Mouse (Mus musculus) layer of hippocampus, postnatal 10 days (tissue): ENCODE data around the gene Krtap1-5. TPM values are rescaled to one million over a fixed set of nuclear protein-coding genes. Genes with fewer than 3 reads are reported as not detected.
A peak's percentile ranks its signal among the peaks of the same experiment; 100 is the strongest.

Experiments
- DNase-seq, 2 experiments: peaks; one replicate each; pipeline ENCODE4 v3.0.0; 2021; ENCODE audit warnings: low spot score in 2 of 2
- total RNA-seq, 2 experiments: library from RNA; stranded (reverse); gene quantifications; 2 replicates each; pipeline ENCODE4 v1.2.3; 2021

Krtap1-5 gene
- total RNA-seq, 2 experiments from 2014 or later, result not detected

DNA sequence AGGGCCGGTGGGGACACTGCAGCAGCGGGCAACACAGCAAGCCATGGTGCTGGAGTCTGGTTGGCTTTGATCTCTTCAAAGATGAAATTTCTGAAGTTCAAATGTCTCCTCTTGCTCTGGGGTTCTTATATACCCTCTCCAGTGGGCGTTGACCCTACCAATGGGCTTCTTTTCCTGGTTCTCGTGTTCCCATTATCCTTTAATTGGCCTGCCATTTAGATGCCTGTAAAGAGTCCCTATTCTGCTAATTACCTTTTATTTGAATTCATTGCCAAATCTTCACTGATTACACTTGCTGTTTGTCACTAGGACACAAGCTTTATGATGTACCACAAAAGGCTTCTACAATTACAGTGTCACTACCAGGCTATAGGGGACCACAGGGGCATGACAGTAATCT is 30.1 kb downstream of the Krtap1-5 start, which contains the start of gene Krtap3-3:
Gene Krtap3-3 (minus strand): TSS at position 101 of the 400 bp plus-strand sequence.
- DNase-seq, result no peak

DNA sequence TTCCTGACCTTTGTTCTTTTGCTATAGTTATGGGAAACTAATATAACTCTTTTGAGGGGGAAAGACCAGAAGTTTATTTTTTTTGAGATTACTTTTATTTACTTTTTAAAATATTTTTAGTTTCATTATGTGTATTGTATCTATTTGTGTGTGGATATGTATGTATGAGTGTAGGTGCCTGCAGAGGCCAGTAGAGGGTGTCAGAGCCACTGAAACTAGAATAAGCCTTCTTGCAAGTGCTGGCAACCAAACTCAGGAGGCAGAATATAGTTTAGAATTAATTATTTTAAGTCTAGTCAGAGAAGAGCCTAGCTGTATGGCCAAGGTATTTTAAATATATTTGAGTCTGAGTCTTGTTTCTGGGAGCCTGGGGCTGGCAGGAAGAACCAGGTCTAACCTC is 32.9 kb downstream of the Krtap1-5 start:
- no peak for DNase-seq

DNA sequence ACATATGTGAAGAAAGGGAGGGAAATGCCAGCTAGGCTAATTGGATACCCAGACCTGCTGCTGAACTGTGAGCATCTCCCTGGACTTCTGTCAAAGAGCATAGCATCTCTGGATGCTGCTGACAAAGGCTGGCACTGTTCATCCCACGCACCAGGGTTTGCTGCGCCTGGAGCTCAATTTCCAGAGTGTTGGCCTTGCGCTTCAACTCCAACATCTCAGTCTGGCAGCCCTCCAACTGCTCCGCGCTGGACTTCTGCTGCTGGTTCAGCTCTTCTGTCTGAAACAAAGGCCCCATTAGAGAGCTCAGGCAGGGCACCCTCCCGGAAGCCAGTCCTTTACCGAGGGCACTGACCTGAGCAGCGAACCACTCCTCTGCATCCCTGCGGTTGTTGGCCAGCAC is 41.1 kb downstream of the Krtap1-5 start:
- DNase-seq, result peak; percentile 27 to 51

Other genes with a start within 250 kb of the Krtap1-5 start
- gene Krt26, start 243.1 kb downstream of the Krtap1-5 start, total RNA-seq, result under 1 TPM; 0.13 to 0.23 TPM
- not detected for gene Krt27, start 229.9 kb downstream of the Krtap1-5 start, total RNA-seq
- under 1 TPM; 0.30 to 0.33 TPM for gene Krt28, start 206.1 kb downstream of the Krtap1-5 start, total RNA-seq
- 10 to 100 TPM; 14.3 to 14.8 TPM for gene Krt10, start 191.7 kb downstream of the Krtap1-5 start, total RNA-seq
- gene Krt12, start 158.8 kb downstream of the Krtap1-5 start, total RNA-seq, result 1 to 10 TPM; 1.5 to 1.6 TPM
- gene Krt20, start 142.9 kb downstream of the Krtap1-5 start, total RNA-seq, result not detected
- gene Krt23, start 87.9 kb downstream of the Krtap1-5 start, total RNA-seq, result not detected
- not detected for gene Krt39, start 59.7 kb downstream of the Krtap1-5 start, total RNA-seq
- gene Krt40, start 37.9 kb downstream of the Krtap1-5 start, total RNA-seq, result not detected
- not detected for gene Krtap3-3, start 30.2 kb downstream of the Krtap1-5 start, total RNA-seq
- not detected for gene Krtap3-2, start 24.2 kb downstream of the Krtap1-5 start, total RNA-seq
- not detected for gene Gm11939, start 21.6 kb downstream of the Krtap1-5 start, total RNA-seq
- not detected for gene Krtap3-1, start 14.4 kb downstream of the Krtap1-5 start, total RNA-seq
- gene Krtap1-4, start 2.6 kb upstream of the Krtap1-5 start, total RNA-seq, result not detected
- not detected for gene Krtap1-3, start 10.3 kb upstream of the Krtap1-5 start, total RNA-seq
- gene Krtap9-3, start 17.1 kb upstream of the Krtap1-5 start, total RNA-seq, result not detected
- gene Gm11938, start 22.3 kb upstream of the Krtap1-5 start, total RNA-seq, result not detected
- not detected for gene Gm11937, start 29.2 kb upstream of the Krtap1-5 start, total RNA-seq
- not detected for gene Krtap2-4, start 33.8 kb upstream of the Krtap1-5 start, total RNA-seq
- gene Gm11562, start 39.4 kb upstream of the Krtap1-5 start, total RNA-seq, result not detected
- gene Krtap4-1, start 47.2 kb upstream of the Krtap1-5 start, total RNA-seq, result not detected
- gene Krtap4-2, start 54.1 kb upstream of the Krtap1-5 start, total RNA-seq, result not detected
- not detected for gene Krtap4-7, start 63.1 kb upstream of the Krtap1-5 start, total RNA-seq
- not detected for gene Gm11555, start 69.2 kb upstream of the Krtap1-5 start, total RNA-seq
- not detected for gene Gm11563, start 77.9 kb upstream of the Krtap1-5 start, total RNA-seq
- not detected for gene Krtap4-6, start 84.9 kb upstream of the Krtap1-5 start, total RNA-seq
- not detected for gene Gm14190, start 109.7 kb upstream of the Krtap1-5 start, total RNA-seq
- not detected for gene Gm14180, start 153.3 kb upstream of the Krtap1-5 start, total RNA-seq
- not detected for gene Gm11595, start 191.9 kb upstream of the Krtap1-5 start, total RNA-seq
- not detected for gene Krtap4-8, start 199.7 kb upstream of the Krtap1-5 start, total RNA-seq
- gene Krtap4-9, start 204.2 kb upstream of the Krtap1-5 start, total RNA-seq, result not detected
- not detected for gene Gm11596, start 212.5 kb upstream of the Krtap1-5 start, total RNA-seq
- not detected for gene Gm11569, start 217.9 kb upstream of the Krtap1-5 start, total RNA-seq
- not detected for gene Gm11554, start 223.4 kb upstream of the Krtap1-5 start, total RNA-seq
- gene Krtap4-13, start 228.9 kb upstream of the Krtap1-5 start, total RNA-seq, result not detected
- gene Gm11564, start 234.7 kb upstream of the Krtap1-5 start, total RNA-seq, result not detected